Mouse (Mus musculus) ES-Bruce4 (cell line): ENCODE data around the gene Fhl2. TPM values are rescaled to one million over a fixed set of nuclear protein-coding genes. Genes with fewer than 3 reads are reported as not detected.

Experiments
- H3K27ac ChIP-seq: 2 replicates; pipeline ENCODE4 v1.5.1; 2012; ENCODE audit warnings: low read length, inconsistent platforms; ENCODE audit not compliant: insufficient read depth
- H3K27me3 ChIP-seq: 2 replicates; pipeline ENCODE4 v1.6.1; 2012; ENCODE audit warnings: mild to moderate bottlenecking, low read length, inconsistent platforms; ENCODE audit not compliant: control insufficient read depth, poor library complexity, insufficient read depth, severe bottlenecking
- H3K36me3 ChIP-seq: 2 replicates; pipeline ENCODE4 v1.6.1; 2012; ENCODE audit warnings: inconsistent platforms, mild to moderate bottlenecking, low read length, moderate library complexity; ENCODE audit not compliant: control insufficient read depth, poor library complexity, insufficient read depth, severe bottlenecking
- H3K4me1 ChIP-seq: one replicate; pipeline ENCODE4 v1.8.1; 2011; ENCODE audit warnings: low read length; ENCODE audit not compliant: control insufficient read depth, insufficient read depth
- H3K4me3 ChIP-seq: 2 replicates; pipeline ENCODE4 v1.5.1; 2011; ENCODE audit warnings: low read depth, mild to moderate bottlenecking, low read length
- H3K9ac ChIP-seq: 2 replicates; pipeline ENCODE4 v1.6.1; 2012; ENCODE audit warnings: low read depth, mild to moderate bottlenecking, inconsistent platforms; ENCODE audit not compliant: poor library complexity, severe bottlenecking
- H3K9me3 ChIP-seq: replicated peaks from 2 replicates; pipeline ENCODE4 v1.6.1; 2012; ENCODE audit warnings: mild to moderate bottlenecking, low read length, inconsistent platforms; ENCODE audit not compliant: control insufficient read depth, poor library complexity, insufficient read depth, severe bottlenecking
- CTCF ChIP-seq: IDR thresholded peaks from one replicate; pipeline ENCODE4 v1.8.1; 2011; ENCODE audit warnings: low read depth, low read length
- EP300 ChIP-seq: IDR thresholded peaks from 2 replicates; pipeline ENCODE4 v1.6.1; 2011; ENCODE audit warnings: low read depth, low read length; ENCODE audit not compliant: insufficient read depth
- POLR2A ChIP-seq: IDR thresholded peaks from one replicate; pipeline ENCODE4 v1.8.1; 2011; ENCODE audit warnings: low read length; ENCODE audit not compliant: insufficient read depth
- polyA plus RNA-seq: library from polyadenylated mRNA; stranded (reverse); fragments of >200 nt; gene quantifications from 2 replicates; pipeline ENCODE4 v1.2.4, GENCODE M21; 2011; ENCODE audit warnings: low read depth; ENCODE audit not compliant: missing spikeins, insufficient read depth, insufficient read length

Fhl2 gene
- polyA plus RNA-seq, 1 experiment, result 11.6 TPM

GRCm38 (mm10) chr1:43124726-43125125, 72.1 kb downstream of the Fhl2 start:
- H3K27me3 ChIP-seq, result no peaks in the 10 kb centered on the region
- H3K4me1 ChIP-seq, result no peaks in the 10 kb centered on the region
- no peak for TF ChIP-seq CTCF
- TF ChIP-seq POLR2A, result no peak
- TF ChIP-seq EP300, result no peak
- H3K9ac ChIP-seq, result no peak overlapping the region
- no peak overlapping the region for H3K4me3 ChIP-seq
- no peak overlapping the region for H3K27ac ChIP-seq
- no peaks in the 10 kb centered on the region for H3K9me3 ChIP-seq
- H3K36me3 ChIP-seq, result no peaks in the 10 kb centered on the region

DNA sequence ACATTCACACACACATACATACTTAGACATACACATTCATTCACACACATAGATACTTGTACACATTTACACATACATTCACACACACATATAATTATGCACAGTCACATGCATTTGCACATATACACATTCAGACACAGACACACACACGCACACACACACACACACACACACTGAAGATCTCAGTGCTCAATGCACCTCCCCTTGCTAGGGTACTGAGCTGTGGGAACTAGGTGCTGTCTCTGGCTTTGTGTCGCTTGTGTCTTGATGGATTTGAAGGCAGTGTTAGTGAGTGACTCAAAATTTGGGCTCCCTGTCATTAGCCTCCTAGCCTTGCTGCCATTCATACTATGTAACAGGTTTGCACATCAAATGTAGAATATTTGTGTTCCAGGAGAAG, 74.2 kb downstream of the Fhl2 start:
- H3K9ac ChIP-seq, result no peak overlapping the region
- no peaks in the 10 kb centered on the region for H3K27me3 ChIP-seq
- H3K4me1 ChIP-seq, result no peaks in the 10 kb centered on the region
- no peak overlapping the region for H3K4me3 ChIP-seq
- no peaks in the 10 kb centered on the region; the same call in 1 of the 2 replicates for H3K9me3 ChIP-seq
- no peak for TF ChIP-seq POLR2A
- TF ChIP-seq CTCF, result no peak
- TF ChIP-seq EP300, result no peak
- H3K27ac ChIP-seq, result no peak overlapping the region
- H3K36me3 ChIP-seq, result no peaks in the 10 kb centered on the region; the same call in 1 of the 2 replicates

- Histone ChIP-seq H3K27ac (no peak overlapping the region), H3K4me1 (no peaks in the 10 kb centered on the region), H3K27me3 (no peaks in the 10 kb centered on the region), H3K9me3 (no peaks in the 10 kb centered on the region; the same call in 1 of the 2 replicates), H3K4me3 (no peak overlapping the region), H3K9ac (no peak overlapping the region), H3K36me3 (no peaks in the 10 kb centered on the region; the same call in none of the 2 replicates)
- TF ChIP-seq POLR2A (no peak), EP300 (no peak), CTCF (no peak)
Observed at GRCm38 (mm10) chr1:43120950-43121349, 75.8 kb downstream of the Fhl2 start.

GRCm38 (mm10) chr1:43117435-43117834, 79.3 kb downstream of the Fhl2 start:
- Histone ChIP-seq H3K36me3 (peaks cover 2% of the 10 kb centered on the region), H3K27me3 (no peaks in the 10 kb centered on the region), H3K4me1 (no peaks in the 10 kb centered on the region)

GRCm38 (mm10) chr1:43112882-43113281, 83.9 kb downstream of the Fhl2 start:
- no peak overlapping the region for H3K9ac ChIP-seq
- H3K27me3 ChIP-seq, result no peaks in the 10 kb centered on the region
- TF ChIP-seq EP300 (no peak), CTCF (peak; percentile 62), POLR2A (no peak)
- H3K36me3 ChIP-seq, result peaks cover 11% of the 10 kb centered on the region
- H3K9me3 ChIP-seq, result no peaks in the 10 kb centered on the region
- H3K27ac ChIP-seq, result no peak overlapping the region
- H3K4me1 ChIP-seq, result no peaks in the 10 kb centered on the region
- H3K4me3 ChIP-seq, result no peak overlapping the region

More at GRCm38 (mm10) chr1:43117435-43117834, 79.3 kb downstream of the Fhl2 start:
- H3K27ac ChIP-seq, result no peak overlapping the region
- no peak for TF ChIP-seq POLR2A
- no peak for TF ChIP-seq EP300
- TF ChIP-seq CTCF, result no peak
- no peak overlapping the region for H3K4me3 ChIP-seq
- no peak overlapping the region for H3K9ac ChIP-seq
- no peaks in the 10 kb centered on the region; the same call in 1 of the 2 replicates for H3K9me3 ChIP-seq

GRCm38 (mm10) chr1:43110556-43110955, 86.2 kb downstream of the Fhl2 start:
- Histone ChIP-seq H3K4me1 (no peaks in the 10 kb centered on the region), H3K27ac (no peak overlapping the region), H3K9me3 (no peaks in the 10 kb centered on the region), H3K27me3 (no peaks in the 10 kb centered on the region), H3K4me3 (no peak overlapping the region), H3K9ac (no peak overlapping the region), H3K36me3 (peaks cover 14% of the 10 kb centered on the region)
- TF ChIP-seq CTCF (peak; percentile 70), POLR2A (no peak)
